Mouse (Mus musculus): Measurements from ENCODE around the gene C1ql4. TPM values are rescaled to one million over a fixed set of nuclear protein-coding genes. Genes with fewer than 3 reads are reported as not detected.

C1ql4 gene
- polyA plus RNA-seq, 1 experiment from 2014 or later, result 0.15 TPM

Small RNA genes within 50 kb of the gene (microRNA-seq; reads per million reads assigned to microRNA genes)
- 2.6 reads per million for gene Mir6960

Other genes starting within 250 kb of the C1ql4 start
- gene Kmt2d, start 216.6 kb downstream of the C1ql4 start, polyA plus RNA-seq (2016; fragmentation: Nextera tagmentation; extraction: Ambion mirVana), result 12.6 and 13.6 TPM in 2 replicates
- 27.9 and 34.3 TPM in 2 replicates for gene Rhebl1, start 193.3 kb downstream of the C1ql4 start, polyA plus RNA-seq (2016; fragmentation: Nextera tagmentation; extraction: Ambion mirVana)
- 0.40 and 0.46 TPM in 2 replicates for gene Dhh, start 189.3 kb downstream of the C1ql4 start, polyA plus RNA-seq (2016; fragmentation: Nextera tagmentation; extraction: Ambion mirVana)
- gene Lmbr1l, start 169.6 kb downstream of the C1ql4 start, polyA plus RNA-seq (2016; fragmentation: Nextera tagmentation; extraction: Ambion mirVana), result 23.9 and 28.3 TPM in 2 replicates
- gene Tuba1b, start 153.3 kb downstream of the C1ql4 start, polyA plus RNA-seq (2016; fragmentation: Nextera tagmentation; extraction: Ambion mirVana), result 2,301 and 2,452 TPM in 2 replicates
- not detected in 2 replicates for gene Gm49450, start 134.3 kb downstream of the C1ql4 start, polyA plus RNA-seq (2016; fragmentation: Nextera tagmentation; extraction: Ambion mirVana)
- gene Tuba1a, start 134.1 kb downstream of the C1ql4 start, polyA plus RNA-seq (2016; fragmentation: Nextera tagmentation; extraction: Ambion mirVana), result 1,294 and 1,475 TPM in 2 replicates
- gene Tuba1c, start 57.9 kb downstream of the C1ql4 start, polyA plus RNA-seq (2016; fragmentation: Nextera tagmentation; extraction: Ambion mirVana), result 133 and 138 TPM in 2 replicates
- 0.16 TPM in 1 of 2 replicates, not detected in the other for gene Prph, start 32.6 kb downstream of the C1ql4 start, polyA plus RNA-seq (2016; fragmentation: Nextera tagmentation; extraction: Ambion mirVana)
- 54.8 and 56.2 TPM in 2 replicates for gene Troap, start 13.2 kb downstream of the C1ql4 start, polyA plus RNA-seq (2016; fragmentation: Nextera tagmentation; extraction: Ambion mirVana)
- 1.4 and 2.1 TPM in 2 replicates for gene Dnajc22, start 5.4 kb upstream of the C1ql4 start, polyA plus RNA-seq (2016; fragmentation: Nextera tagmentation; extraction: Ambion mirVana)
- gene Spats2, start 38.1 kb upstream of the C1ql4 start, polyA plus RNA-seq (2016; fragmentation: Nextera tagmentation; extraction: Ambion mirVana), result 60.5 and 64.1 TPM in 2 replicates
- 0.15 TPM in 1 of 2 replicates, not detected in the other for gene Kcnh3, start 137.0 kb upstream of the C1ql4 start, polyA plus RNA-seq (2016; fragmentation: Nextera tagmentation; extraction: Ambion mirVana)
- 180 and 190 TPM in 2 replicates for gene Mcrs1, start 164.1 kb upstream of the C1ql4 start, polyA plus RNA-seq (2016; fragmentation: Nextera tagmentation; extraction: Ambion mirVana)
- 59.3 and 71.2 TPM in 2 replicates for gene Prpf40b, start 207.3 kb upstream of the C1ql4 start, polyA plus RNA-seq (2016; fragmentation: Nextera tagmentation; extraction: Ambion mirVana)
- gene Fam186b, start 208.1 kb upstream of the C1ql4 start, polyA plus RNA-seq (2016; fragmentation: Nextera tagmentation; extraction: Ambion mirVana), result 0.21 and 0.29 TPM in 2 replicates